Mouse (Mus musculus) heart, embryonic 13.5 days (tissue): Measurements from ENCODE around the gene Zbtb22. TPM values are rescaled to one million over a fixed set of nuclear protein-coding genes. Genes with fewer than 3 reads are reported as not detected.

Experiments used
- ATAC-seq: fragments of 200-750 bp; cut with Nextera tagmentation; 2 replicates; pipeline ENCODE4 v1.8.0; 2017; ENCODE audit warnings: moderate TSS enrichment; ENCODE audit not compliant: insufficient number of reproducible peaks, low FRiP score, low TSS enrichment; ENCODE audit errors: extremely low read depth
- H3K27ac ChIP-seq: fragments of 300-500 bp; sonication (generic); replicated peaks from 2 replicates; pipeline ENCODE4 v1.5.1; 2015; ENCODE audit warnings: moderate library complexity, mild to moderate bottlenecking, inconsistent platforms
- H3K27me3 ChIP-seq: fragments of 300-500 bp; sonication (generic); replicated peaks from 2 replicates; pipeline ENCODE4 v1.6.1; 2015; ENCODE audit warnings: mild to moderate bottlenecking, inconsistent platforms
- H3K36me3 ChIP-seq: fragments of 300-500 bp; sonication (generic); 2 replicates; pipeline ENCODE4 v1.6.1; 2015; ENCODE audit warnings: mild to moderate bottlenecking, inconsistent platforms
- H3K4me1 ChIP-seq: fragments of 300-500 bp; sonication (generic); 2 replicates; pipeline ENCODE4 v1.6.1; 2015; ENCODE audit warnings: inconsistent platforms
- H3K4me2 ChIP-seq: fragments of 300-500 bp; sonication (generic); 2 replicates; pipeline ENCODE4 v1.6.1; 2015; ENCODE audit warnings: inconsistent platforms, mild to moderate bottlenecking, moderate library complexity
- H3K4me3 ChIP-seq: fragments of 300-500 bp; sonication (generic); 2 replicates; pipeline ENCODE4 v1.5.1; 2015; ENCODE audit warnings: moderate library complexity, mild to moderate bottlenecking, inconsistent platforms
- H3K9ac ChIP-seq: fragments of 300-500 bp; sonication (generic); 2 replicates; pipeline ENCODE4 v1.6.1; 2015; ENCODE audit warnings: inconsistent platforms, mild to moderate bottlenecking, moderate library complexity
- H3K9me3 ChIP-seq: fragments of 300-500 bp; sonication (generic); 2 replicates; pipeline ENCODE4 v1.6.1; 2016; ENCODE audit warnings: inconsistent platforms
- WGBS: fragments of 180-500 bp; shearing (Covaris S2); methylation state at CpG from one replicate; pipeline ENCODE4 v1.1.7; 2015; ENCODE audit warnings: mixed read lengths; 5-methylcytosine and 5-hydroxymethylcytosine counted together
- polyA plus RNA-seq: library from polyadenylated mRNA; unstranded; fragments of >200 nt; fragmentation: Nextera tagmentation; extraction: Ambion mirVana; gene quantifications from 2 replicates; pipeline ENCODE4 v1.2.1, GENCODE M21; 2015

Gene Zbtb22
- polyA plus RNA-seq, 1 experiment from 2014 or later, result 12.8 TPM

DNA sequence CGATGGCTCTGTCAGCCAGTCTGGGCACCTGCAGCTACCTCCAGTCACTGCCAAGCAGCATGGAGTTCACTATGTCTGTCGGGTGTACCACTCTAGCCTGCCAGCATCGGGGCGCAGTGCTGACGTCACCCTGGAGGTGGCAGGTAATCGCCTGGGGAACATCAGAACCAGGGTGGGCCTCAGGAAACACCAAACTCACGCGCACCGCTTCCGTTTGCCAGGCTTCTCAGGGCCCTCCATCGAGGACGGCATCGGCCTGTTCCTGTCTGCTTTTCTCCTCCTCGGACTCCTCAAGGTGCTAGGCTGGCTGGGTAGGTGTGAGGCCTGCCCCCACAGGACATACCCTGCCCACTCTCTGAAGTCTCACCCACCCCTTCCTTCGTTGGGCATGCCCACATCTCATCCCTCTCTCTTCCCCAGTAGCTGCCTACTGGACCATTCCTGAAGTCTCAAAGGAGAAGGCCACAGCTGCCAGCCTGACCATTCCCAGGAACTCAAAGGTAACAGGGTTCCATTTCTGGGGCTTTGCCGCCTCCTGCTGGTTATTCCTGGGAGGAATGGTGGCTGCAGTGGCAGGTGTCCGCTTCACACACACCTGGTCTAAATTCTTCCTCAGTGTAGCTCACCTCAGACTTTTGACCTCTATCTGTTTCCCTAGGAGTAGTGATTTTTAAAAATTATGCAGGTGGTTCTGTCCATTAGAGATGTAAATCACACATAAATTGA is 10.7 kb downstream of the Zbtb22 start:
- H3K9ac ChIP-seq, result no peak overlapping the region
- WGBS, result 72% methylated on average over 17 of the region's 17 CpGs
- peaks cover 23% of the 10 kb centered on the region for H3K4me1 ChIP-seq
- H3K4me3 ChIP-seq, result no peak overlapping the region
- H3K4me2 ChIP-seq, result no peak overlapping the region
- no peak for ATAC-seq
- no peaks in the 10 kb centered on the region for H3K27me3 ChIP-seq
- H3K36me3 ChIP-seq, result peaks cover 31% of the 10 kb centered on the region
- H3K9me3 ChIP-seq, result no peaks in the 10 kb centered on the region
- H3K27ac ChIP-seq, result no peak overlapping the region

DNA sequence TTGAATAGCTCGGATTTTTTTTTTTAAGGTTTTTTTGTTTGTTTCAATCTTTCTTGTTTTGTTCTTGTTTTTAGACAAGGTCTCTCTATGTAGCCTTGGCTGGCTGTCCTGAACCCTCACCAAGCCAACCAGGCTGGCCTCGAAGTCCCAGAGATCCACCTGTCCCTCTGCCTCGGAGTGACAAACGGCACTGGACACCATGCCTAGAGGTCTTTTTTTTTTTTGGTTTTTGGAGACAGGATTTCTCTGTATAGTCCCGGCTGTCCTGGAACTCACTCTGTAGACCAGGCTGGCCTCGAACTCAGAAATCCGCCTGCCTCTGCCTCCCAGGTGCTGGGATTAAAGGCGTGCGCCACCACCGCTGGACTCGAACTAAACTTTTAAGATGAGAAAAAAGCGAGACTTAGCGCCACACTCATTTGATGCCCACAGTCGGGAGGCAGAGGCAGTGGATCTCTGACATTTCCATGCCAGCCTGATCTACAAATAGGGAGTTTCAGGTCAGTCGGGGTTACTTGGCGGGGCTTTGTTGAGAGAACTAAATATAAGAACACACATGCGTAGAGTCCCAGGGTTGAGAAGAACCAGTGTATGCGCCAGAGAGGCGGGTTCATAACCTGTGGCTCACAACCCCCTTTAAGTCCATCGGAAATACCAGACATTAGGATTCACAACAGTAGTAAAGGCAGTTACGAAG is 12.7 kb downstream of the Zbtb22 start:
- H3K27ac ChIP-seq, result peak overlapping the region; percentile 99; the same call in 1 of the 2 replicates
- WGBS, result 59% methylated on average over 21 of the region's 21 CpGs

DNA sequence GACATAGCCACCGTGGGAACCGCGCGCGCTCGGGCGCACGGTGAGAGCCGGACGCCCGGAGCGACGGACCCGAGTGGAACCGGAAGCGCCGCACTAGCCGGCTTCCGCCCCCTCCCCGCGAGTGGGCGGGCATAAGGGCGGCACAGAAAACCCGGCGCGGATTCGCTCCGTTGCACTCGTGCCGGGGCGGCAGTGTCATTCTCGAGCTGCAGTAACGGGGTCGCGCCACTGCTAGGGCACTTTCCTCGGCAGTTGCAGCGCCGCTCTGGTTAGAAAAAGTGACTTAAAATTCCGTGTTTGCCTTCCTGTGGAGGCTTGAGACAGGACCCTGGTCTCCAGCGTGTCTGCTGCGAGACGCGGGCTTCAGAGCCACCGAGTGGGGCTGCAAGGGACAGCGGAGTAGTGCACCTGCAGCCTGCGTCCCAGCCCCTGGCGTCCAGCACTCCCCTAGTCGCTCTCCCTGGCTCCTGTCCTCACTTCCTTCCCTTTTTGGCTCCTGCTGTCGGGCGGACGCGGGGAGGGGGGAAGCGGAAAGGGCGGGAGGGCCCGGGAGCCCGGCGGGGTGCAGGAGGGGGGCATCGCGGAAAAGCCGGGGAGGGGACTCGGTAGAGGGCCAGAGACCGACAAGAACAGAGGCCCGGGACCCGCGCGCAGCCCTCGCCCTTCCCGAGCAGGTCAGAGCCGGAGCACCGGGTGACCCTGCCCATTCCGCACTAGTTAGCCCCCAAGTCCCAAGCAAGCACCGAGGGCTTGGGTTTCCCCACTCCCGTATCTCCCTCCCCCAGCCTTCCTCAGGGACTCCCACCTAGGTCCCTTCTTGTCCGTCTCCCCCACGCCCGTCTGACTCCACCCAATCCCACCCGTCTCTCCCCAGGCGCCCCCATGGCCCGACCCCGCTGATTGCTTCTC is 13.9 kb downstream of the Zbtb22 start, which contains the start of gene Rgl2:
Rgl2 (plus strand) TSS at position 173 of the 909 bp plus-strand sequence.
- WGBS, result under 1% methylated on average over 77 of the region's 80 CpGs
- H3K36me3 ChIP-seq, result peaks cover 59% of the 10 kb centered on the region
- peaks cover 25% of the 10 kb centered on the region for H3K4me1 ChIP-seq
- H3K4me3 ChIP-seq, result peak within 1 kb of the TSS; percentile 96
- peak within 1 kb of the TSS; percentile 99 for H3K27ac ChIP-seq
- peak within 1 kb of the TSS; percentile 98 for H3K9ac ChIP-seq
- ATAC-seq, result peak; percentile 72
- H3K27me3 ChIP-seq, result no peaks in the 10 kb centered on the region
- H3K9me3 ChIP-seq, result no peaks in the 10 kb centered on the region
- H3K4me2 ChIP-seq, result peak within 1 kb of the TSS; percentile 100

More for the DNA sequence above, 12.7 kb downstream of the Zbtb22 start:
- no peaks in the 10 kb centered on the region for H3K9me3 ChIP-seq
- peaks cover 25% of the 10 kb centered on the region for H3K4me1 ChIP-seq
- H3K9ac ChIP-seq, result peak overlapping the region; percentile 98
- no peaks in the 10 kb centered on the region for H3K27me3 ChIP-seq
- peak overlapping the region; percentile 96 for H3K4me3 ChIP-seq
- no peak for ATAC-seq
- H3K4me2 ChIP-seq, result peak overlapping the region; percentile 100
- H3K36me3 ChIP-seq, result peaks cover 46% of the 10 kb centered on the region

DNA sequence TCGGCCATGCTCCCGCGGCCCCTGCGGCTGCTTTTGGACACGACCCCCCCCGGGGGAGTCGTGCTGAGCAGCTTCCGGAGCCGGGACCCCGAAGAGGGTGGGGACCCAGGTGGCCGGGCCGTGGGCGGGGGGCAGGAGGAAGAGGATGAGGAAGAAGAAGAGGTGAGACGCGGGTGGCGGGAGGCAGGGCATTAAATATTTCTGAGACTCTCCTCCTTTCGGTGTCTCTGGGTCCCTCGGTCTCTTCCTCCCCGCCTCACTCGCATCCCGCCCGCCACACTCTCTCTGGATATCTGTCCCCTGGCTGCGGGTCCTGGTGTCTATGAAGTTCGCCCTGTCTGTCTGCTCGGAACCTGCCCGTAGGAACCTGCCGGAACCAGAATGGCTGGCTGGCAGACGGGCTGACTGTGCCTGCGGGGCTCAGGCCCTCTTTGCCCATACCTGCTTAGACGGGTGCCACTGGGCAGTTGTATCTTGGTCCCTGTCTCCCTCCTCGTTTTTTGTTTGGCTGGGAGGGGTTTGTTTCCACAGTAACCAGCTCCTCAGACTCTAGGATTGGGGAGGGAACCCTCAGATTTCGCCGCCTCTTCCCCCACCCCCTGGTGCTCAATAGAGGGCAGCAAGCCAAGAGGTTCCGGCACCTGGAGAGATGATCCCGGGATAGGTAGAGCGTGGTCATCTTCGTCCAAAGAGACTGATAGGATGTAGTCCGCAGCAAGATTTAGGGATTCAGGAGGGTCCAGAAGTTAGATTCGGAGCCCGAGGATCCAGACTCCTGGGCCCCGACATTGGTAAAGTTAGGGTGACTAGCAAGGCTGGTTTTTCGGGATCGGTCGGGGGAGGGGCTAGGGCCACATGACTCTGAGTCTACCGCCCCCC is 14.8 kb downstream of the Zbtb22 start:
- peaks cover 61% of the 10 kb centered on the region for H3K36me3 ChIP-seq
- peak overlapping the region; percentile 98 for H3K9ac ChIP-seq
- H3K4me3 ChIP-seq, result peak overlapping the region; percentile 96
- H3K4me2 ChIP-seq, result peak overlapping the region; percentile 100
- peak overlapping the region; percentile 99 for H3K27ac ChIP-seq
- no peak for ATAC-seq
- WGBS, result 1% methylated on average over 44 of the region's 45 CpGs
- no peaks in the 10 kb centered on the region for H3K27me3 ChIP-seq
- H3K9me3 ChIP-seq, result no peaks in the 10 kb centered on the region
- peaks cover 25% of the 10 kb centered on the region for H3K4me1 ChIP-seq

DNA sequence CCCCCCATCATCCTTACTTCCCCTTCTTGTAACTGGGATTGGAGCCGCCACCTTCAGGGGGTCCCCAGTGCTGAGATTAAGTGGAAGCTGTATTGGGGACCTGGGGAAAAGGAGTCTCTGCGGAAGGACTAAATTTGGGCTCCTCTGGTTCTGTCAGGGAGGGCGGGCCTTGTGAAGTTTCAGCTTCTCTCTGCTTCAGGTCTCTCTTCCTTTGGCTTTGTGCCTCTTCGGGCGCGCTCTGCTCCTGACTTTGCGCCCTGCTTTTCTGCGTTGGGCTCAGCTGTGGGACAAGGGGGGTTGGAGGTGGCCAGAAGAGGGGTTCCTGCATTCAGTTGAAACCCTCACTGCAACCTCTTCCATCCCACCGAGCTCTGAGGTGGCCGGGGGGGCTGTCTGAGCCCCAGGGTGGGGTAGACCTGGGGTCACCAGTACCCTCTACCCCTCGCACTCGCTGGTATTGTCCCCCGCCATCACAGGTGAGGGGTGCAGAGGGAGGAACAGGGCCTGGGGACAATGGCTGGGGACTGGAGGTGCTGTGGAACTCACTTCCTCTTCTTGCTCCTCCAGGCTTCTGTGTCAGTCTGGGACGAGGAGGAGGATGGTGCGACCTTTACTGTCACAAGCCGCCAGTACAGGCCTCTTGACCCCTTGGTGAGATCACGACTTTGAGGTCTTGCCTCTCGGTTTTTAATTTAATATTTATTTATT is 15.6 kb downstream of the Zbtb22 start:
- no peak for ATAC-seq
- no peak overlapping the region for H3K27ac ChIP-seq
- peak overlapping the region; percentile 100 for H3K4me2 ChIP-seq
- H3K36me3 ChIP-seq, result peaks cover 61% of the 10 kb centered on the region
- WGBS, result 39% methylated on average over 18 of the region's 18 CpGs
- H3K9me3 ChIP-seq, result no peaks in the 10 kb centered on the region
- peak overlapping the region; percentile 96 for H3K4me3 ChIP-seq
- peak overlapping the region; percentile 98 for H3K9ac ChIP-seq
- H3K4me1 ChIP-seq, result peaks cover 25% of the 10 kb centered on the region
- H3K27me3 ChIP-seq, result no peaks in the 10 kb centered on the region

DNA sequence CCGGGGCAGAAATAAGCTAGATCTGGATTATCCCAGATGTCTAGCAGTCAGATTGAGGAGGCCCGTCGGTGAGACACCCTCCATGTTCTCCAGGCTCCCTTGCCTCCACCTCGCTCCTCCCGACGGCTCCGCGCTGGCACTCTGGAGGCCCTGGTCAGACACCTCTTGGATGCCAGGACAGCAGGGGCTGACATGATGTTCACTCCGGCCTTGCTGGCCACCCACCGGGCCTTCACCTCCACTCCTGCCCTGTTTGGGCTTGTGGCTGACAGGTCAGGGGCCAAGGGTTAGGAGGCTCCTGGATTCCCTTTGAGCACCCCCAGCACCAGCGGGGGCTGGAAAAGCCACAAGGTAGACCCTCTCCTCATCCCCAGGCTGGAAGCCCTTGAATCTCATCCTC is 16.2 kb downstream of the Zbtb22 start:
- no peak overlapping the region for H3K9ac ChIP-seq
- no peak overlapping the region for H3K27ac ChIP-seq
- H3K4me3 ChIP-seq, result no peak overlapping the region
- H3K27me3 ChIP-seq, result no peaks in the 10 kb centered on the region
- peaks cover 63% of the 10 kb centered on the region for H3K36me3 ChIP-seq
- no peak overlapping the region for H3K4me2 ChIP-seq
- H3K9me3 ChIP-seq, result no peaks in the 10 kb centered on the region
- ATAC-seq, result no peak
- H3K4me1 ChIP-seq, result peaks cover 25% of the 10 kb centered on the region
- 86% methylated on average over 11 of the region's 11 CpGs for WGBS

DNA sequence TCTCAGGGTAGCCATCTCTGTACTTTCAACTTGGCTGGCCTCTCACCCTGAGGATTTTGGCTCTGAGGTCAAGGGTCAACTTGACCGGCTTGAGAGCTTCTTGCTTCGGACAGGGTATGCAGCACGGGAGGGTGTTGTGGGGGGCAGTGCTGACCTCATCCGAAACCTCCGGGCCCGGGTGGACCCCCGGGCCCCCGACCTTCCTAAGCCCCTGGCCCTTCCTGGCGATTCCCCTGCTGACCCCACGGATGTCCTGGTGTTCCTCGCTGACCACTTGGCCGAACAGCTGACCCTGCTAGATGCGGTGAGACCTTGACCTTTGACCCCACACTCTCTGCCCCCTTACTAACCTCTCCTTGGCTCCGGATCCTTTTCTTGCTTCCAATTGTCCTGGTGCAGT is 16.7 kb downstream of the Zbtb22 start:
- Histone ChIP-seq H3K9me3 (no peaks in the 10 kb centered on the region), H3K27me3 (no peaks in the 10 kb centered on the region), H3K9ac (no peak overlapping the region), H3K4me2 (no peak overlapping the region), H3K4me1 (peaks cover 25% of the 10 kb centered on the region), H3K27ac (no peak overlapping the region), H3K4me3 (no peak overlapping the region), H3K36me3 (peaks cover 63% of the 10 kb centered on the region)
- ATAC-seq, result no peak
- WGBS, result 84% methylated on average over 14 of the region's 14 CpGs

DNA sequence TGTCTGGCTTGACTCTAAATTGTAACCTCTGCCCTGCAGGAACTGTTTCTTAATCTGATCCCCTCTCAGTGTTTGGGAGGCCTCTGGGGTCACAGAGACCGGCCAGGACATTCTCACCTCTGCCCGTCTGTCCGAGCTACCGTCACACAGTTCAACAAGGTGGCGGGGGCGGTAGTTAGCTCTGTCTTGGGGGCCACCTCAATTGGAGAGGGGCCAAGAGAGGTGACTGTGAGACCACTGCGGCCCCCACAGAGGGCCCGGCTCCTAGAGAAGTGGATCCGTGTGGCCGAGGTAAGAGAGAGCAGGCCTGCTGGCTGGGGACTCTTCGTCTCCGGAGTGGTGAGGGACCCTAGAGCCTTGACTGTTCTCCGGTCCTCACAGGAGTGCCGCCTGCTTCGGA is 17.3 kb downstream of the Zbtb22 start:
- Histone ChIP-seq H3K27me3 (no peaks in the 10 kb centered on the region), H3K27ac (no peak overlapping the region), H3K4me3 (no peak overlapping the region), H3K4me2 (no peak overlapping the region), H3K4me1 (peaks cover 22% of the 10 kb centered on the region), H3K36me3 (peaks cover 62% of the 10 kb centered on the region), H3K9me3 (no peaks in the 10 kb centered on the region), H3K9ac (no peak overlapping the region)
- WGBS, result 90% methylated on average over 15 of the region's 15 CpGs
- ATAC-seq, result no peak

DNA sequence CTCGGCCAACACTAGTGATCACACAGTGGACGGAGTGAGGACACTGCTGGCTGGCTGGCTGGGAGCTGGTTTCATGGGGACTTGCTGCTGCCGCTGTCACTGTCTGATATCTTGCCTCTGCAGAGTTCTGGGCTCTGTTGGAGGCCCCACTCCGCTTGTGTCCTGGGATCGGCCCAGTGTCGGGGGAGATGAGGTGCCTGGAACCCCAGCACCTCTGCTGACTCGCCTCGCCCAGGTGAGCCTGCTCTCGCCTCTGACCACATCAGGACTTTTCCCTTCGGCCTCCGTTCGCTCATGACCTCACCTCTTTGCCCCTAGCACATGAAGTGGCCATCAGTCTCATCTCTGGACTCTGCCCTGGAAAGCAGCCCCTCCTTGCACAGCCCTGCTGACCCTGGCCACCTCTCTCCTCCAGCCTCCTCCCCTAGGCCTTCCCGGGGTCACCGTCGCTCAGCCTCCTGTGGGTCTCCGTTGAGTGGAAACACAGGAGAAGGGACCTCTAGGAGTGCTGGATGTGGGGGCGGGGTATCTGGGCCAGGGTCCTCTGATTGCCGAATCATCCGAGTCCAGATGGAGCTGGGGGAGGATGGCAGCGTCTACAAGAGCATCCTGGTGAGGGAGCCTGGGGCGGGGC is 19.8 kb downstream of the Zbtb22 start:
- 83% methylated on average over 21 of the region's 21 CpGs for WGBS
- ATAC-seq, result no peak
- Histone ChIP-seq H3K36me3 (peaks cover 71% of the 10 kb centered on the region), H3K4me2 (no peak overlapping the region), H3K4me1 (peaks cover 22% of the 10 kb centered on the region), H3K9me3 (no peaks in the 10 kb centered on the region), H3K27ac (no peak overlapping the region), H3K9ac (no peak overlapping the region), H3K27me3 (no peaks in the 10 kb centered on the region), H3K4me3 (no peak overlapping the region)

DNA sequence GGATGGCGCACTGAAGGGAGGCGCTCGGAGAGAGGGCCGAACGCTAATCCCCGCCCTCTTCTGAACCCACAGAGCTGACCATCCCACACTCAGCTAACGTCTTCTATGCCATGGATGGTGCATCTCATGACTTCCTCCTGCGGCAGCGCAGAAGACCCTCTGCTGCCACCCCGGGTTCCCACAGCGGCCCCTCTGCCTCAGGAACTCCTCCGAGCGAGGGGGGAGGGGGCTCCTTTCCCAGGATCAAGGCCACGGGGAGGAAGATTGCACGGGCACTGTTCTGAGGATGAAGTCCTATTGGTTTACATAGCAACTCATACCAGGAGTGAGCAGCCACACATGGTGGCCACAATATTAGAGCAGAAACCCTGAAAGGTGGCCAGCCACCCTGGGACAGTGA is 21.3 kb downstream of the Zbtb22 start:
- H3K4me1 ChIP-seq, result peaks cover 23% of the 10 kb centered on the region
- peaks cover 71% of the 10 kb centered on the region for H3K36me3 ChIP-seq
- 79% methylated on average over 15 of the region's 15 CpGs for WGBS
- H3K9me3 ChIP-seq, result no peaks in the 10 kb centered on the region
- no peaks in the 10 kb centered on the region for H3K27me3 ChIP-seq
- no peak for ATAC-seq
- no peak overlapping the region for H3K4me3 ChIP-seq
- H3K27ac ChIP-seq, result no peak overlapping the region
- no peak overlapping the region for H3K9ac ChIP-seq
- H3K4me2 ChIP-seq, result no peak overlapping the region
